Mouse (Mus musculus) layer of hippocampus, adult 9-10 months (tissue): ENCODE data around the gene Zfpl1.
"Not testable (repeated sequence)": the region's sequence is repeated elsewhere in the genome, so short reads cannot be mapped to it uniquely, and the experiment has no call there.

Experiments used
- DNase-seq: peaks from one replicate; pipeline ENCODE4 v3.0.0; 2022; ENCODE audit warnings: low spot score

The Zfpl1 gene

DNA sequence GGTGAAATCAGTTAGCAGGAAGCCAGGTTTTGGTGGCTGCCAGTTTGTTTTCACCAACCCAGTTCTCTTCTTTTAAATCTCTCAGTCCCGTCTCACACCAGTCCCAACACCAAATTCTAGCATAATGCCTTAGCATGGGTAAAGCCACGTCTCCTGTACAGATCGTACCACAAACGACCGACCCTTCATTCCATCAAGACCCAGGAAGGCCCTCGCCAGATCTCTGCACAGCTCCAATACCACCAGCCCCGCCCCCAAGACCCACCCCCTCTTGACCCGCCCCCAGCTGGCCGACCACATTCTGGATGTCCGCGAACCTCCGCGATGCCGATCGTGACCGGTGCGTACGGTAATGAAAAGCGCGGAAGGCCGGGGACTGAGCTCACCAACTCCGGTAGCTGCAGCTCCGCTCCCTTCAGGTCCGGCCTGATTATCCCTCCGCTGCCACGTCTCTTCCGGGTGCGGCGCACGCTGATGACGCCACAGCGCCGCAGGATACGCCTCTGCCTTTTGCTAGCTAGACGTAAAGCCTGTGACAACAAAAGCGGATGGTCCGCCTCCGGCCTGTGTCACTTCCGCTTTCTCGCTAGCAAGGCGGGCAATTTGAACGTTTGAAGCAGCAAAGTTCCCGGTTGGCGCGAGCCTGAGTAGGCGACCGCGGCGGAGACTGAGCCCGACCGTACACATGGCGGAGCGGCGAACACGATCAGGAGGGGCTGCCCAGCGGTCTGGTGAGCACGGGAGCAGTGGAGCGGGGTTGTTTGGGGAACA lies at the start of gene Zfpl1, which contains the start of gene Cdca5:
Gene Zfpl1 (minus strand): TSS at position 479 of the 771 bp plus-strand sequence.
Gene Cdca5 (plus strand): TSS at position 506 of the 771 bp plus-strand sequence.
- DNase-seq, result peak; percentile 94

DNA sequence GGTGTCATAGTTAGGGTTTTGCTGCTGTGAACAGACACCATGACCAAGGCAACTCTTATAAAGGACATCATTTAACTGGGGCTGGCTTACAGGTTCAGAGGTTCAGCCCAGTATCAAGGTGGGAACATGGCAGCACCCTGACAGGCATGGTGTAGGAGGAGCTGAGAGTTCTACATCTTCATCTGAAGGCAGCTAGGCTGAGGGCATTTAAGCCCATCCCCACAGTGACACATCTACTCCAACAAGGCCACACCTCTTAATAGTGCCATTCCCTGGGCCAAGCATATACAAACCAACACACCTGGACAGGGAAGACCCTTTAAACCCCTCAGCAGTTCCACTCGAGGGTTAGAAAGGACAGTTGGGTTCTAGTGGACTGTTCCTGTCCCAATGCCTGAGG lies 48.4 kb upstream of the Zfpl1 start:
- DNase-seq, result not testable (repeated sequence)

DNA sequence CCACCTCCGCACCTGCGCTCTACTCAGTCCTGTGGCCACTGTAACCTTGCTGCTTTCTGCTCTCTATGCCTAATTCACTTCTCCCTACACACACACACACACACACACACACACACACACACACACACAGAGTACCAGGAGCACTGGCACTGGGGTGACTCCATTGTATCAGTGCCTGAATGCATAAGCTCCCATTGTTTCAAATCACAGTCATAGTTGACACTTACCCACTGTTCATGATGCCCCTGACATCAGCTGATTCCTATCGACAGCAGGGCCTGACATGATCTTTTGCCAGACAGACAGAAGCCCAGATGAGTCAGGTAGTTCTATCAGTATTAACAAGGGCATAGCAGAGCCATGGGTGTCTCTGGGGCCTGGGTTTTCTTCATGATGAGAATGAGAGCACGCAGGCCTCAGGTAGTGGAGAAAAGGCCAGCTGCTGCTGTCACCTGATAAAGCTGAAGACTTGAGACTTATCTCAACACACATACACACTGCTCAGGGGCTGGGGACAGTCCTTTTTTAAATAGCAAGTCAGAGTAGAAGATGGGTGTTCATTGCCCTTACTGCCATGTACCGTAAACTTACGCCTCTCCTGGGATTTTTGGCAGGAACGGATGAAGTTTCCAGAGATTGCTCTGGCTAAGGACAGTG lies 47.5 kb upstream of the Zfpl1 start:
- DNase-seq, result no peak

DNA sequence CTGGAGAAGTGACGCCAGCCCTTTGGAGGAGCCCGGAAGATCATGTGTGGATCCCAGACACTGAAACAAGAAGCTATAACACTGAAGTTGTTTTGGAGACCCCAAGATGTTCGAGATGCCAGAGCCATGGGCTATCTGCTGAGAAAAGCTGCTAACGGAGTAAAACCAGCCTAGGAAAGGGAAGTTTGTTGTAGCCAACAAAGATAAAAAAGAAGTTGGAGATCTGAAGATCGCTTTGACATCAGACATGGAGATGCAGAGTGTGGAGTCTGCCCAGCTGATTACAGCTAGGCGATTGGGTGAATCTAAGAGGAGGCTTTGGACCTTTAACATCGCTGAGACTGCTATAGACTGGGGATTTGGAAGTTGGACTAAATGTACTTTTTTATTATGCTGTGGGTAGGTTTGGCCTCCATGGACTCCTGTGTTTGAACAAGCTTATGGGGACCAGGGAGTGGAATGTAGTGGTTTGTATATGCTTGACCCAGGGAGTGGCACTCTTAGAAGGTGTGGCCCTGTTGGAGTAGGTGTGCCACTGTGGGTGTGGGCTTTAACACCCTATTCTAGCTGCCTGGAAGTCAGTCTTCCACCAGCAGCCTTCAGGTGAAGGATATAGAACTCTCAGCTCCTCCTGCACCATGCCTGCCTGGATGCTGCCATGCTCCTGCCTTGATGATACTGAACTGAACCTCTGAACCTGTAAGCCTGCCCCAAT lies 45.8 kb upstream of the Zfpl1 start:
- not testable (repeated sequence) for DNase-seq

GRCm38 (mm10) chr19:6127760-6128341 lies 43.1 kb upstream of the Zfpl1 start, which contains the start of gene Snx15:
TSS of gene Snx15 (minus strand) at chr19:6128304.
- peak; percentile 94 for DNase-seq

GRCm38 (mm10) chr19:6126789-6127580 lies 42.2 kb upstream of the Zfpl1 start:
- DNase-seq, result no peak

GRCm38 (mm10) chr19:6126289-6126688 lies 41.5 kb upstream of the Zfpl1 start:
- no peak for DNase-seq

DNA sequence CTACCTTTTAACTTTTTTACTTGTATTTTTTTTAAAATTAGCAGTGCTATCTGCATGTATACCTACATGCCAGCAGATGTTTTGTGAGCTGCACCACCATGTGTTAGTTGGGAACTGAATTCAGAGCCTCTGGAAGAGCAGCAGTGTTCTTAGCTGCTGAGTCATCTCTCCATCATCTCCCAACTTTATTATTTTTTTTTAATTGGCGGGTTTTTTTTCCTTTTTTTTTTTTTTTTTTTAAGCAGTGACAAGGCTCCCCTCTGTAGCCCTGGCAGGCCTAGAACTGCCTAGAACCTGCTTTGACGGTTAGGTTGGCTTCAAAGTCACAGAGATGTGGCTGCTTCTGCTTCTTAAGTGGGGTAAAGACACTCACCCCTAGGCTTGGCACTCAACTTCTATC lies 40.1 kb upstream of the Zfpl1 start:
- DNase-seq, result no peak

- DNase-seq, result no peak
These were observed 38.6 kb upstream of the Zfpl1 start for GRCm38 (mm10) chr19:6123330-6123729.

DNA sequence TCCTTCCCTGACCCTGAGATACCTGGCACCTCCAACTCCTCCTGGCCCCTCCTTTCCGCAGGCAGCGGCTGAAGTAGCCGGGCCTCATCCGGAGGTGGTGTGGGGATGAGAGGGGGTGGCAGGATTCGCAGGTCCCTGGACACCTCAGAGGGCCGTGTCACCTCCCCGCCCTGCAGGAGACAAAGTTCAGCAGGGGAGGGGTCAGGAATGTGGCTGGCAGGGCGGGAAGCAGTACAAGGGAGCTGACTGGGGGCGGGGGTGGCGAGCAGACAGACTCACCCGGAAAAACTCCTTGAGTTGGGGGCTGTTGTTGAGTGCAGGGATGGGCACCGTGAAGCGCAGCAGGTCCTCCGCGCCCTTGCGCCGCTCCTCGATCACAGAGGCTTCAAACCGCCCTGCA lies 37.0 kb upstream of the Zfpl1 start:
- no peak for DNase-seq

GRCm38 (mm10) chr19:6118677-6119185 lies 34.0 kb upstream of the Zfpl1 start:
- no peak for DNase-seq

- DNase-seq, result peak; percentile 89
These were observed 33.4 kb upstream of the Zfpl1 start, which contains the start of gene Sac3d1 for GRCm38 (mm10) chr19:6117986-6118676. TSS of gene Sac3d1 (minus strand) at chr19:6118650.

DNA sequence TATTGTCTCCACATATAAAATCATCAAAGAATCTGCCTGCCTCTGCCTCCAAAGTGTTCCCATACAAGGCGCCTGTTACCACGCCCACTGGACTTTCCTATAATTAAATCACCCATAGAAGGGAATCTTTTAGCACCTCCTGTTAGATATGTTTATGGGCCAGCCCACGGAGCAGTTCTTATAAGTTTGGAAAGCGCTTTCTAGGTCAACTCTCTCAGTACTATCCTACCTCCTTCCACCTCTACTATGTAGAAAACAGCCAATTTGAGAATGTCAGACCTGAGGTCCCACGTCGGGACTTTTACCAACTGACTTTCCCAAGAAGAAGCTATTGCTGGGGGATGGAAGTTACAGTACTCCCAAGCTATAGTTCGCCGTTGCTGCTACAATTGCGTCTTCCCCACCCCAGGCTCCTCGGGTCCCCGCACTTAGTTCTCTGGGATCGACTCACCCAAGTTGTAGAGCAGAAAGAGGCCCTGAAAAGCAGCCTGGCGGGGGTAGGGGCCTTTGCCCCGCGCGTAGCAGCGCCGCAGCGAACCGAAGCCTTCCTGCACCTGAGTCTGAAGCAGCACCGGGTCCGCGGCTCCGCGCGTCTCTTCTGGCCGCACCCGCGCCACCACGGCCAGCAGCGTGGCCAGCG lies 32.7 kb upstream of the Zfpl1 start:
- DNase-seq, result no peak

- no peak for DNase-seq
These were observed 31.5 kb upstream of the Zfpl1 start for GRCm38 (mm10) chr19:6116113-6116850.

DNA sequence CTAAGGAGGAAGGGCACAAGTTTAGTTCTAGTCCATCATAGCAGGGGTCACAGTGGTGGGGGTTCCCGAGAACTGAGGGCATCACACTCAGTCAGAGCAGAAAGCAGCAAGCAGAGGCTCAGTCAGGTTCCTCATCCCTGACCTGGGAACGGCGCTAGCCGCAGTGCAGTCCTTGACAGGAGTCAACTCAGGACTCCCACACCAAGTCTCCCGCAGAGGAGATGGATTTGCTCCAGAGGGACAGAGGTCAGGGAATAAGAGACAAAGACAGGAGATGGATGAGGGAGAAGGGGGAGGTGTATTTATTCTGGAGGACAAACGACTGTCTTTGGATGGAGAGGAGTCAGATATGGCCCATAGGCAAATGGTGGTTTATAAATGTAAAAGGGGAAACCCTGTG lies 28.4 kb upstream of the Zfpl1 start:
- no peak for DNase-seq

- DNase-seq, result no peak
These were observed 20.8 kb upstream of the Zfpl1 start, which contains the start of gene Naaladl1 for GRCm38 (mm10) chr19:6105586-6105985. TSS of gene Naaladl1 (plus strand) at chr19:6105782.

GRCm38 (mm10) chr19:6104476-6104875 lies 19.7 kb upstream of the Zfpl1 start:
- no peak for DNase-seq

GRCm38 (mm10) chr19:6102169-6102853 lies 17.6 kb upstream of the Zfpl1 start:
- no peak for DNase-seq

- no peak for DNase-seq
These were observed 16.4 kb upstream of the Zfpl1 start for GRCm38 (mm10) chr19:6101186-6101585.
